Mouse (Mus musculus): ENCODE data around the gene Ccdc74a. TPM values are rescaled to one million over a fixed set of nuclear protein-coding genes. Genes with fewer than 3 reads are reported as not detected.

The Ccdc74a gene
- total and polyA plus RNA-seq, 2 experiments from 2014 or later: 20.8 to 32.8 TPM

- Histone ChIP-seq H3K4me1 (ENCODE audit: insufficient read depth, low read length) (no peaks in the 10 kb centered on the region), H3K36me3 (ENCODE audit: insufficient read depth, low read length) (peaks cover 14% of the 10 kb centered on the region), H3K27me3 (ENCODE audit: insufficient read depth, low read length) (no peaks in the 10 kb centered on the region), H3K4me3 (ENCODE audit: low read length) (no peak overlapping the region), H3K9ac (replicated peaks; ENCODE audit: low read length) (no peak overlapping the region), H3K4me2 (ENCODE audit: low read depth, low read length) (no peak overlapping the region), H3K9me3 (ENCODE audit: low read length) (no peaks in the 10 kb centered on the region), H3K27ac (no peak overlapping the region)
- no peak for TF ChIP-seq CTCF (IDR thresholded peaks at IDR 0.05; ENCODE audit: low read depth)
- ATAC-seq (no peak), DNase-seq (ENCODE audit: low spot score) (no peak)
- WGBS: 93% methylated on average over 3 of the region's 3 CpGs
Measured at GRCm38 (mm10) chr16:17694860-17695259, 48.6 kb downstream of the Ccdc74a start.

Other genes starting within 250 kb of the Ccdc74a start
- gene Snap29, start 240.5 kb upstream of the Ccdc74a start, total RNA-seq (2014; rRNA removed): 28.1 and 30.0 TPM in 2 replicates
- gene Snap29, start 240.5 kb upstream of the Ccdc74a start, polyA plus RNA-seq (2015; fragmentation: Nextera tagmentation; extraction: Ambion mirVana): 14.5 and 15.6 TPM in 2 replicates
- 111 and 154 TPM in 2 replicates for gene Pi4ka, start 240.2 kb upstream of the Ccdc74a start, total RNA-seq (2014; rRNA removed)
- gene Pi4ka, start 240.2 kb upstream of the Ccdc74a start, polyA plus RNA-seq (2015; fragmentation: Nextera tagmentation; extraction: Ambion mirVana): 45.5 and 47.7 TPM in 2 replicates
- gene Crkl, start 194.5 kb upstream of the Ccdc74a start, total RNA-seq (2014; rRNA removed): 74.8 and 83.1 TPM in 2 replicates
- 54.9 and 68.7 TPM in 2 replicates for gene Crkl, start 194.5 kb upstream of the Ccdc74a start, polyA plus RNA-seq (2015; fragmentation: Nextera tagmentation; extraction: Ambion mirVana)
- gene Aifm3, start 156.9 kb upstream of the Ccdc74a start, total RNA-seq (2014; rRNA removed): 13.8 and 16.8 TPM in 2 replicates
- 15.7 and 17.4 TPM in 2 replicates for gene Aifm3, start 156.9 kb upstream of the Ccdc74a start, polyA plus RNA-seq (2015; fragmentation: Nextera tagmentation; extraction: Ambion mirVana)
- gene Lztr1, start 137.8 kb upstream of the Ccdc74a start, total RNA-seq (2014; rRNA removed): 191 and 279 TPM in 2 replicates
- gene Lztr1, start 137.8 kb upstream of the Ccdc74a start, polyA plus RNA-seq (2015; fragmentation: Nextera tagmentation; extraction: Ambion mirVana): 82.2 and 89.8 TPM in 2 replicates
- gene Thap7, start 115.3 kb upstream of the Ccdc74a start, total RNA-seq (2014; rRNA removed): 61.0 and 66.8 TPM in 2 replicates
- 57.5 and 59.5 TPM in 2 replicates for gene Thap7, start 115.3 kb upstream of the Ccdc74a start, polyA plus RNA-seq (2015; fragmentation: Nextera tagmentation; extraction: Ambion mirVana)
- gene Lrrc74b, start 85.2 kb upstream of the Ccdc74a start, total RNA-seq (2014; rRNA removed): 2.3 and 2.4 TPM in 2 replicates
- gene Lrrc74b, start 85.2 kb upstream of the Ccdc74a start, polyA plus RNA-seq (2015; fragmentation: Nextera tagmentation; extraction: Ambion mirVana): 2.0 and 2.1 TPM in 2 replicates
- 3.4 and 5.1 TPM in 2 replicates for gene P2rx6, start 84.6 kb upstream of the Ccdc74a start, total RNA-seq (2014; rRNA removed)
- gene P2rx6, start 84.6 kb upstream of the Ccdc74a start, polyA plus RNA-seq (2015; fragmentation: Nextera tagmentation; extraction: Ambion mirVana): 2.3 and 3.0 TPM in 2 replicates
- 74.6 and 78.7 TPM in 2 replicates for gene Slc7a4, start 63.3 kb upstream of the Ccdc74a start, total RNA-seq (2014; rRNA removed)
- 42.5 and 42.8 TPM in 2 replicates for gene Slc7a4, start 63.3 kb upstream of the Ccdc74a start, polyA plus RNA-seq (2015; fragmentation: Nextera tagmentation; extraction: Ambion mirVana)
- 62.4 and 67.4 TPM in 2 replicates for gene Smpd4, start 27.1 kb upstream of the Ccdc74a start, total RNA-seq (2014; rRNA removed)
- 21.7 and 23.8 TPM in 2 replicates for gene Smpd4, start 27.1 kb upstream of the Ccdc74a start, polyA plus RNA-seq (2015; fragmentation: Nextera tagmentation; extraction: Ambion mirVana)
- gene Med15, start 86.4 kb downstream of the Ccdc74a start, total RNA-seq (2014; rRNA removed): 47.5 and 66.1 TPM in 2 replicates
- 33.8 and 39.2 TPM in 2 replicates for gene Med15, start 86.4 kb downstream of the Ccdc74a start, polyA plus RNA-seq (2015; fragmentation: Nextera tagmentation; extraction: Ambion mirVana)
- gene Klhl22, start 113.1 kb downstream of the Ccdc74a start, total RNA-seq (2014; rRNA removed): 176 and 190 TPM in 2 replicates
- 69.6 and 80.5 TPM in 2 replicates for gene Klhl22, start 113.1 kb downstream of the Ccdc74a start, polyA plus RNA-seq (2015; fragmentation: Nextera tagmentation; extraction: Ambion mirVana)
- gene Scarf2, start 150.8 kb downstream of the Ccdc74a start, total RNA-seq (2014; rRNA removed): 15.5 and 15.6 TPM in 2 replicates
- 2.0 and 2.3 TPM in 2 replicates for gene Scarf2, start 150.8 kb downstream of the Ccdc74a start, polyA plus RNA-seq (2015; fragmentation: Nextera tagmentation; extraction: Ambion mirVana)
- 6.1 and 9.1 TPM in 2 replicates for gene B830017H08Rik, start 186.7 kb downstream of the Ccdc74a start, total RNA-seq (2014; rRNA removed)
- gene B830017H08Rik, start 186.7 kb downstream of the Ccdc74a start, polyA plus RNA-seq (2015; fragmentation: Nextera tagmentation; extraction: Ambion mirVana): 6.3 and 6.4 TPM in 2 replicates
- gene Car15, start 191.9 kb downstream of the Ccdc74a start, total RNA-seq (2014; rRNA removed): 3.3 and 7.0 TPM in 2 replicates
- gene Car15, start 191.9 kb downstream of the Ccdc74a start, polyA plus RNA-seq (2015; fragmentation: Nextera tagmentation; extraction: Ambion mirVana): 1.9 TPM in 2 replicates
- 0.42 and 1.3 TPM in 2 replicates for gene Gm20518, start 245.2 kb downstream of the Ccdc74a start, total RNA-seq (2014; rRNA removed)
- gene Gm20518, start 245.2 kb downstream of the Ccdc74a start, polyA plus RNA-seq (2015; fragmentation: Nextera tagmentation; extraction: Ambion mirVana): 0.11 and 0.20 TPM in 2 replicates
- gene Tssk1, start 247.8 kb downstream of the Ccdc74a start, total RNA-seq (2014; rRNA removed): 0.29 TPM in 1 of 2 replicates, not detected in the other
- gene Tssk1, start 247.8 kb downstream of the Ccdc74a start, polyA plus RNA-seq (2015; fragmentation: Nextera tagmentation; extraction: Ambion mirVana): 0.04 TPM in 1 of 2 replicates, not detected in the other

Measured in hindbrain, postnatal 0 days (tissue).